Mouse (Mus musculus): ENCODE results near the gene Cbr3. TPM values are rescaled to one million over a fixed set of nuclear protein-coding genes. Genes with fewer than 3 reads are reported as not detected.
"Not testable (repeated sequence)": the region's sequence is repeated elsewhere in the genome, so short reads cannot be mapped to it uniquely, and the experiment has no call there.

Gene Cbr3
- polyA plus RNA-seq, 1 experiment = 30.6 TPM

GRCm38 (mm10) chr16:93684441-93684840, 1.4 kb downstream of the Cbr3 start:
- Histone ChIP-seq H3K79me3 (ENCODE audit: low read depth) (no peaks in the 10 kb centered on the region), H3K79me2 (ENCODE audit: control insufficient read depth, insufficient read depth) (no peaks in the 10 kb centered on the region), H3K27me3 (ENCODE audit: control insufficient read depth, insufficient read depth, insufficient read length) (no peaks in the 10 kb centered on the region), H3K4me3 (ENCODE audit: insufficient read depth, poor library complexity, severe bottlenecking) (peak overlapping the region; percentile 45), H3K36me3 (ENCODE audit: control insufficient read depth, insufficient read depth) (no peaks in the 10 kb centered on the region), H3ac (ENCODE audit: control insufficient read depth, insufficient read length, low read depth) (no peak overlapping the region)
- TF ChIP-seq FOSL1 (IDR thresholded peaks at IDR 0.05; ENCODE audit: insufficient read depth, low read length, poor library complexity, severe bottlenecking) (no peak), USF1 (IDR thresholded peaks at IDR 0.05; ENCODE audit: low read depth) (no peak), CEBPB (IDR thresholded peaks at IDR 0.05; ENCODE audit: low read depth) (no peak), MYOD1 (IDR thresholded peaks at IDR 0.05; ENCODE audit: control insufficient read depth, insufficient read length, low read depth) (no peak)

DNA sequence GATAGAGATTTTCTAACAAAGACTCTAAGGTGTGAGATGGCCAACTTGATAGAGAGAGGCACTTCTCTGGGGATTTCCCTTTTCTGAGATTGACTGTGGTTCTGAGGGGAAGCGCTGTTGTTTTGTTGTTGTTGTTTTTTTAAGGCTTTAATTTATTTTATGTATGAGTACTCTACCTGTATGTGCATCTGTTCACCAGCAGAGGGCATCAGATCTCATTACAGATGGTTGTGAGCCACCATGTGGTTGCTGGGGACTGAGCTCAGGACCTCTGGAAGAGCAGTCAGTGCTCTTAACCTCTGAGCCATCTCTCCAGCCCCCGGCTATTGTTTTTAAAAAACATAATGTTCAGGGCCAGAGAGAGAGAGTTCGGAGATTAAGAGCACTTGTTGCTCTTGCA, 2.8 kb downstream of the Cbr3 start:
- H3ac ChIP-seq (ENCODE audit: control insufficient read depth, insufficient read length, low read depth); H3K36me3 ChIP-seq (ENCODE audit: control insufficient read depth, insufficient read depth); H3K79me2 ChIP-seq (ENCODE audit: control insufficient read depth, insufficient read depth); H3K79me3 ChIP-seq (ENCODE audit: low read depth); H3K27me3 ChIP-seq (ENCODE audit: control insufficient read depth, insufficient read depth, insufficient read length); H3K4me3 ChIP-seq (ENCODE audit: insufficient read depth, poor library complexity, severe bottlenecking): not testable (repeated sequence)

GRCm38 (mm10) chr16:93686421-93686820, 3.4 kb downstream of the Cbr3 start:
- H3K79me2 ChIP-seq (ENCODE audit: control insufficient read depth, insufficient read depth) = no peaks in the 10 kb centered on the region
- H3K36me3 ChIP-seq (ENCODE audit: control insufficient read depth, insufficient read depth) = no peaks in the 10 kb centered on the region
- TF ChIP-seq FOSL1 (IDR thresholded peaks at IDR 0.05; ENCODE audit: insufficient read depth, low read length, poor library complexity, severe bottlenecking) = no peak
- no peak overlapping the region for H3K4me3 ChIP-seq (ENCODE audit: insufficient read depth, poor library complexity, severe bottlenecking)
- H3ac ChIP-seq (ENCODE audit: control insufficient read depth, insufficient read length, low read depth) = no peak overlapping the region
- H3K79me3 ChIP-seq (ENCODE audit: low read depth) = no peaks in the 10 kb centered on the region
- no peaks in the 10 kb centered on the region for H3K27me3 ChIP-seq (ENCODE audit: control insufficient read depth, insufficient read depth, insufficient read length)

DNA sequence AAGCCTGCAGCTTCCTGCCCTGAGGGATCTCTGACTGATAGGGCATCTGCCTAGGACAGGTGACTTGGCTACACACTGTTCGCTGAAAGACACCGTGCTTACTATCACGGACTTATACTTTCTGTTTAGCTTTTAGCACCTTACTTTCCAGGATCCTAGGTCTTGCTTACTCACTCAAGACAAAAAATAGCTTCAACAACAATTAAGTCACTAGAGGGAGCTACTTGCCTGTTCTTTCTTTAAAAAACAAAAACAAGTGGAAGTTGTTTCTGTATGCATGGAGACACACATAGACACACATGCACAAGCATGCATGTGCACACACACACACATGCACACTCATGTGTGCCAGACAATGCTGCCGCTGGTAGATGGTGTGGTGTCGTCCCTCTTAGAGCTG, 3.9 kb downstream of the Cbr3 start:
- Histone ChIP-seq H3ac (ENCODE audit: control insufficient read depth, insufficient read length, low read depth) (no peak overlapping the region), H3K27me3 (ENCODE audit: control insufficient read depth, insufficient read depth, insufficient read length) (no peaks in the 10 kb centered on the region), H3K79me2 (ENCODE audit: control insufficient read depth, insufficient read depth) (no peaks in the 10 kb centered on the region), H3K4me3 (ENCODE audit: insufficient read depth, poor library complexity, severe bottlenecking) (no peak overlapping the region), H3K79me3 (ENCODE audit: low read depth) (no peaks in the 10 kb centered on the region), H3K36me3 (ENCODE audit: control insufficient read depth, insufficient read depth) (no peaks in the 10 kb centered on the region)
- TF ChIP-seq USF1 (IDR thresholded peaks at IDR 0.05; ENCODE audit: low read depth) (no peak), CTCF (IDR thresholded peaks at IDR 0.05; ENCODE audit: control insufficient read depth, insufficient read depth, insufficient read length) (no peak), MAX (IDR thresholded peaks at IDR 0.05) (no peak), MYOG (IDR thresholded peaks at IDR 0.05; ENCODE audit: control insufficient read depth, extremely low read depth, insufficient read length) (no peak), FOSL1 (IDR thresholded peaks at IDR 0.05; ENCODE audit: insufficient read depth, low read length, poor library complexity, severe bottlenecking) (no peak), CEBPB (IDR thresholded peaks at IDR 0.05; ENCODE audit: low read depth) (no peak)

DNA sequence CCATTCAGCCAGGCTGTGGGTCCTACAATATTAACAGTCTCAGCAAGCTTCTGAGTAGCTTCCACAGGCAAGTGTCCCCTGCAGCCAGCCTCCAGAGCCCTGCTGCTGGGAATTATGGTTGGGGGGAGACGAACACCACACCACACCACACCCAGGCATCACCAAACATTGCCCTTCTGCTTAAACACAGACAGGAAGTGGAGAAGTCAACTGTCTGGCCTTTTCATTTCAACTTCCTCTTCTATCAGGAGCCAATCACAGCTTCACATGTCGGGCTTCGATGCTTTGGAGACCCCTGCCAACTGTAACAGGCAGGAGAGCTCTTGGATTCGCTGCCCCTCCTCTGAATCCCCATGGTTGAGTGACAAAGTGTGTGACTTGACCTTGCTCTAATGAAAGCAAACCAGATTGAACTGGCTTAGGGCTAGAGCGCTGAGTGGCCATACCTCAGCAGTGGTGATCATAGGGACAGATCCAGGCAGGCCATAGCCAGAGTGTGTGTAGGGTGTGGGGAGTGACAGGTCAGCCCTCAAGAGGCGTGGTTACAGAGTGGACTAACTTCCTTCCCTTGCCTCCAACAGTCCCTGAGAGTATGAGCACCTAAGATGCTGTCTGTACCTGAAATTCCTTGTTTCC, 8.3 kb downstream of the Cbr3 start:
- Histone ChIP-seq H3K79me2 (ENCODE audit: control insufficient read depth, insufficient read depth) (no peaks in the 10 kb centered on the region), H3K27me3 (ENCODE audit: control insufficient read depth, insufficient read depth, insufficient read length) (no peaks in the 10 kb centered on the region), H3K4me3 (ENCODE audit: insufficient read depth, poor library complexity, severe bottlenecking) (no peak overlapping the region), H3ac (ENCODE audit: control insufficient read depth, insufficient read length, low read depth) (no peak overlapping the region), H3K36me3 (ENCODE audit: control insufficient read depth, insufficient read depth) (no peaks in the 10 kb centered on the region), H3K79me3 (ENCODE audit: low read depth) (no peaks in the 10 kb centered on the region)
- TF ChIP-seq MYOG (IDR thresholded peaks at IDR 0.05; ENCODE audit: control insufficient read depth, extremely low read depth, insufficient read length) = no peak
- no peak for TF ChIP-seq MAX (IDR thresholded peaks at IDR 0.05)
- TF ChIP-seq CTCF (IDR thresholded peaks at IDR 0.05; ENCODE audit: control insufficient read depth, insufficient read depth, insufficient read length) = no peak
- TF ChIP-seq USF1 (IDR thresholded peaks at IDR 0.05; ENCODE audit: low read depth) = no peak
- no peak for TF ChIP-seq FOSL1 (IDR thresholded peaks at IDR 0.05; ENCODE audit: insufficient read depth, low read length, poor library complexity, severe bottlenecking)
- no peak for TF ChIP-seq CEBPB (IDR thresholded peaks at IDR 0.05; ENCODE audit: low read depth)
- TF ChIP-seq MYOD1 (IDR thresholded peaks at IDR 0.05; ENCODE audit: control insufficient read depth, insufficient read length, low read depth) = no peak

DNA sequence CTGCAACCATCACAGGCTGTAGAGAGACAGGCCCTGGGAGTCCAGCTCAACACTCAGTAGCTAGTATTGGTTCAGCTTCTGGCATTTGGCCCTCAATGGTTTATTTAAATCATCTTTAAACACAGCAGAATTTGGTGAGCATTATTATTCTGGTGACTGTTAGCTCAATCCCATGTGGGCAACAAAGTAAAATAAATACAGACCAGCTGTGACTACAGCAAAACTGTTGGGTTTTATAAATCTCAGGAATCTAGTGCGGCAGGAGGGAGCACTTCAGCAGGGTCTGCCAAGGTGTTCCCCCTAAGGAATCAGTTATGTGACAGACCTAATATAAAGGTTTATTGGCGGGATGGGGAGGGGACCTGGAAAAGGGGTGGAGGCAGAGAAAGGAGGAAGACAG, 9.7 kb downstream of the Cbr3 start:
- H3K79me3 ChIP-seq (ENCODE audit: low read depth) = no peaks in the 10 kb centered on the region
- no peak overlapping the region for H3K4me3 ChIP-seq (ENCODE audit: insufficient read depth, poor library complexity, severe bottlenecking)
- TF ChIP-seq CEBPB (IDR thresholded peaks at IDR 0.05; ENCODE audit: low read depth) (no peak), MYOG (IDR thresholded peaks at IDR 0.05; ENCODE audit: control insufficient read depth, extremely low read depth, insufficient read length) (no peak), USF1 (IDR thresholded peaks at IDR 0.05; ENCODE audit: low read depth) (no peak), CTCF (IDR thresholded peaks at IDR 0.05; ENCODE audit: control insufficient read depth, insufficient read depth, insufficient read length) (no peak), MAX (IDR thresholded peaks at IDR 0.05) (no peak), MYOD1 (IDR thresholded peaks at IDR 0.05; ENCODE audit: control insufficient read depth, insufficient read length, low read depth) (no peak), FOSL1 (IDR thresholded peaks at IDR 0.05; ENCODE audit: insufficient read depth, low read length, poor library complexity, severe bottlenecking) (no peak)
- H3ac ChIP-seq (ENCODE audit: control insufficient read depth, insufficient read length, low read depth) = no peak overlapping the region
- H3K36me3 ChIP-seq (ENCODE audit: control insufficient read depth, insufficient read depth) = no peaks in the 10 kb centered on the region
- no peaks in the 10 kb centered on the region for H3K79me2 ChIP-seq (ENCODE audit: control insufficient read depth, insufficient read depth)
- H3K27me3 ChIP-seq (ENCODE audit: control insufficient read depth, insufficient read depth, insufficient read length) = peaks cover 8% of the 10 kb centered on the region
